In the genomic region with DNA sequence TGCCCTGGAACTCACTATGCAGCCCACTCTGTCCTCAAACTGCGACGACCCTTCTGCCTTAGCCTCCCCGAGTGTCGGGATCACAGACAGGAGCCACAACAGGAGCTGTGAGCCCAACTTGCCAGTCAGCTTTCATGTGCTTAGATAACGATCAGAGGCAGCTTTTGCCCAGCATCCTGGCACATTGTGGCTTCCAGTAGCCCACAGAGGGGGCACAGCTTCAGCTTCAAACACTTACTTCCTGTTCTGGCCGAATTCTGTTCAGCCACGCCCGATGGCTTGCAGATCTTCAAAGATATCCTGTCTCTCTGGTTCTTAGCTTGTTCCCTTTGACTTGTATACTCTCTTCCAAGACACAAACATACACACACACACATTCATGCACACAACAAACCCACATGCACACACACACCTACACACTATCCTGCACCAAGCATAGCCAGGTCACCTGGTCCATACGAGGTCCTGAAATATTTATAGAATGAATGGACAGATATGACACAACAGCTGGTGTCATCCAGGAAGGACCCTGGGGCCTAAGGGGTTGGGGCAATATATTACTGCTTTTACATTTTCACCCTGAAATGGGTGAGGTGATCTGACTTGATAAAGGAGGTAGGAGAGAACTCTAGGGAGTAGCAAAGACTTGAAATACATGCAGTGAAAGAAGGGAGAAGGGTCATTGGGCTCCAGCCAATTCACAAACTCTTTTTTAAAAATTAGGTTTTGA, we compare ENCODE assay signal across 8 mouse cellular contexts. TPM values are rescaled to one million over a fixed set of nuclear protein-coding genes. Genes with fewer than 3 reads are reported as not detected.
DNase-seq lines count a peak whose midpoint lies in the region; ATAC-seq and TF ChIP-seq lines count a peak whose summit lies in the region.

No protein-coding gene starts in this region.

- 0 out of 2 replicates have a peak overlapping the region, but pooled peaks have one; percentile 6 for H3K27ac ChIP-seq in forebrain, embryonic 10.5 days
- H3K27ac ChIP-seq in forebrain, embryonic 11.5 days (ENCODE audit: low read depth, low read length) = no peak overlapping the region
- peak overlapping the region; percentile 46 for H3K27ac ChIP-seq in thymus, adult 2 months (ENCODE audit: control insufficient read depth, insufficient read depth, low read length)
- peak overlapping the region; percentile 62 for H3K27ac ChIP-seq in liver, embryonic 16.5 days (ENCODE audit: low read length)
- no peak overlapping the region for H3K27ac ChIP-seq in midbrain, embryonic 13.5 days

- DNase-seq in forebrain, embryonic 10.5 days (ENCODE audit: extremely low spot score, low spot score) = no peak
- DNase-seq in forebrain, embryonic 11.5 days (ENCODE audit: low spot score) = no peak
- DNase-seq in thymus, adult 2 months = peak; percentile 30
- DNase-seq in thymus, postnatal 10 days (ENCODE audit: low spot score in 2 of 2) = no peak
- peak; percentile 39 to 50 for DNase-seq in thymus, postnatal 36 days
- no peak for DNase-seq in cerebellum, postnatal 36 days

- 0 out of 2 replicates have a peak, but pooled peaks cover 2% of the 10 kb centered on the region for H3K9me3 ChIP-seq in forebrain, embryonic 10.5 days
- no peaks in the 10 kb centered on the region for H3K9me3 ChIP-seq in forebrain, embryonic 11.5 days (ENCODE audit: control insufficient read depth, low read length)
- H3K9me3 ChIP-seq in liver, embryonic 16.5 days (replicated peaks; ENCODE audit: control insufficient read depth, low read length) = no peaks in the 10 kb centered on the region
- H3K9me3 ChIP-seq in midbrain, embryonic 13.5 days = no peaks in the 10 kb centered on the region

- no peak for ATAC-seq in forebrain, embryonic 11.5 days (replicated peaks; ENCODE audit: low FRiP score)
- peak; percentile 17; the same call in 1 of the 2 replicates for ATAC-seq in liver, embryonic 16.5 days (ENCODE audit: low read depth)
- ATAC-seq in midbrain, embryonic 13.5 days = no peak

- H3K27me3 ChIP-seq in forebrain, embryonic 10.5 days (ENCODE audit: poor library complexity, severe bottlenecking) = no peaks in the 10 kb centered on the region
- H3K27me3 ChIP-seq in forebrain, embryonic 11.5 days (ENCODE audit: control insufficient read depth, insufficient read depth, low read length) = no peaks in the 10 kb centered on the region
- no peaks in the 10 kb centered on the region for H3K27me3 ChIP-seq in thymus, adult 2 months (ENCODE audit: control insufficient read depth, insufficient read depth, low read length)
- H3K27me3 ChIP-seq in liver, embryonic 16.5 days (ENCODE audit: control insufficient read depth, insufficient read depth, low read depth, low read length) = no peaks in the 10 kb centered on the region
- H3K27me3 ChIP-seq in midbrain, embryonic 13.5 days = no peaks in the 10 kb centered on the region

- no peak for TF ChIP-seq POLR2A in thymus, adult 2 months (IDR thresholded peaks at IDR 0.05; ENCODE audit: control insufficient read depth, extremely low read depth, insufficient read depth, low read length, poor library complexity)

- H3K4me1 ChIP-seq in forebrain, embryonic 10.5 days = no peaks in the 10 kb centered on the region
- H3K4me1 ChIP-seq in forebrain, embryonic 11.5 days (replicated peaks; ENCODE audit: control insufficient read depth, insufficient read depth, low read length) = no peaks in the 10 kb centered on the region
- peaks cover 12% of the 10 kb centered on the region for H3K4me1 ChIP-seq in thymus, adult 2 months (replicated peaks; ENCODE audit: control insufficient read depth, insufficient read depth, low read length)
- peaks cover 15% of the 10 kb centered on the region for H3K4me1 ChIP-seq in liver, embryonic 16.5 days (ENCODE audit: control insufficient read depth, low read depth, low read length)
- H3K4me1 ChIP-seq in midbrain, embryonic 13.5 days (replicated peaks) = no peaks in the 10 kb centered on the region

- H3K36me3 ChIP-seq in forebrain, embryonic 10.5 days (replicated peaks) = peaks cover 3% of the 10 kb centered on the region; the same call in 1 of the 2 replicates
- no peaks in the 10 kb centered on the region for H3K36me3 ChIP-seq in forebrain, embryonic 11.5 days (ENCODE audit: control insufficient read depth, insufficient read depth, low read length)
- peaks cover 5% of the 10 kb centered on the region for H3K36me3 ChIP-seq in thymus, adult 2 months (ENCODE audit: control insufficient read depth, insufficient read depth, low read length)
- H3K36me3 ChIP-seq in liver, embryonic 16.5 days (ENCODE audit: control insufficient read depth, insufficient read depth) = no peaks in the 10 kb centered on the region
- H3K36me3 ChIP-seq in midbrain, embryonic 13.5 days = peaks cover 5% of the 10 kb centered on the region; the same call in 1 of the 2 replicates

- no peak overlapping the region for H3K4me3 ChIP-seq in forebrain, embryonic 10.5 days
- no peak overlapping the region for H3K4me3 ChIP-seq in forebrain, embryonic 11.5 days (ENCODE audit: low read depth, low read length)
- no peak overlapping the region for H3K4me3 ChIP-seq in thymus, adult 2 months (ENCODE audit: control insufficient read depth, insufficient read depth, low read length)
- no peak overlapping the region for H3K4me3 ChIP-seq in liver, embryonic 16.5 days (ENCODE audit: low read depth, low read length)
- no peak overlapping the region for H3K4me3 ChIP-seq in midbrain, embryonic 13.5 days (replicated peaks)

- 79% methylated on average over 9 of the region's 9 CpGs for WGBS in forebrain, embryonic 10.5 days
- 80% methylated on average over 9 of the region's 9 CpGs for WGBS in forebrain, embryonic 11.5 days
- WGBS in thymus, adult 2 months = 3% methylated on average over 9 of the region's 9 CpGs
- WGBS in liver, embryonic 16.5 days (ENCODE audit: insufficient replicate concordance) = 13% methylated on average over 9 of the region's 9 CpGs
- WGBS in midbrain, embryonic 13.5 days = 87% methylated on average over 9 of the region's 9 CpGs

- no peak overlapping the region for H3K9ac ChIP-seq in forebrain, embryonic 11.5 days (ENCODE audit: low read length)
- peak overlapping the region; percentile 22 for H3K9ac ChIP-seq in liver, embryonic 16.5 days (ENCODE audit: low read depth, low read length)
- H3K9ac ChIP-seq in midbrain, embryonic 13.5 days (replicated peaks) = no peak overlapping the region

- H3K4me2 ChIP-seq in forebrain, embryonic 11.5 days (ENCODE audit: low read depth, low read length, severe bottlenecking) = no peak overlapping the region
- peak overlapping the region; percentile 6 for H3K4me2 ChIP-seq in liver, embryonic 16.5 days (ENCODE audit: low read depth, low read length)
- no peak overlapping the region for H3K4me2 ChIP-seq in midbrain, embryonic 13.5 days (replicated peaks)

- TF ChIP-seq CTCF in thymus, adult 2 months (IDR thresholded peaks at IDR 0.05; ENCODE audit: borderline replicate concordance, control insufficient read depth, extremely low read depth, insufficient read depth, low read length, poor library complexity) = no peak

RNA-seq across cellular contexts. Expression of gene Myl6b, which starts 6.3 kb away (rescaled TPM):
- 1.9 and 2.0 TPM in 2 replicates for polyA plus RNA-seq in forebrain, embryonic 10.5 days (2016; fragmentation: Nextera tagmentation; extraction: Ambion mirVana)
- polyA plus RNA-seq in forebrain, embryonic 11.5 days (2014; fragmentation: Nextera tagmentation; extraction: Ambion mirVana) = 3.0 and 3.4 TPM in 2 replicates
- 2.7 and 3.9 TPM in 2 replicates for polyA plus RNA-seq in thymus, adult 2 months (2012; rRNA removed)
- polyA plus RNA-seq in liver, embryonic 16.5 days (2015; fragmentation: Nextera tagmentation; extraction: Ambion mirVana) = 1.8 and 2.0 TPM in 2 replicates
- 3.4 and 4.3 TPM in 2 replicates for polyA plus RNA-seq in midbrain, embryonic 13.5 days (2015; fragmentation: Nextera tagmentation; extraction: Ambion mirVana)

RNA-seq across cellular contexts. Expression of gene Myl6, which starts 10.9 kb away (rescaled TPM):
- polyA plus RNA-seq in forebrain, embryonic 10.5 days (2016; fragmentation: Nextera tagmentation; extraction: Ambion mirVana) = 712 and 780 TPM in 2 replicates
- 620 and 659 TPM in 2 replicates for polyA plus RNA-seq in forebrain, embryonic 11.5 days (2014; fragmentation: Nextera tagmentation; extraction: Ambion mirVana)
- 445 and 566 TPM in 2 replicates for polyA plus RNA-seq in thymus, adult 2 months (2012; rRNA removed)
- polyA plus RNA-seq in liver, embryonic 16.5 days (2015; fragmentation: Nextera tagmentation; extraction: Ambion mirVana) = 448 and 465 TPM in 2 replicates
- 836 and 885 TPM in 2 replicates for polyA plus RNA-seq in midbrain, embryonic 13.5 days (2015; fragmentation: Nextera tagmentation; extraction: Ambion mirVana)

RNA-seq across cellular contexts. Expression of gene Esyt1, which starts 20.9 kb away (rescaled TPM):
- 8.6 and 10.3 TPM in 2 replicates for polyA plus RNA-seq in forebrain, embryonic 10.5 days (2016; fragmentation: Nextera tagmentation; extraction: Ambion mirVana)
- 15.2 and 18.1 TPM in 2 replicates for polyA plus RNA-seq in forebrain, embryonic 11.5 days (2014; fragmentation: Nextera tagmentation; extraction: Ambion mirVana)
- polyA plus RNA-seq in thymus, adult 2 months (2012; rRNA removed) = 146 and 155 TPM in 2 replicates
- 10.3 and 10.5 TPM in 2 replicates for polyA plus RNA-seq in liver, embryonic 16.5 days (2015; fragmentation: Nextera tagmentation; extraction: Ambion mirVana)
- polyA plus RNA-seq in midbrain, embryonic 13.5 days (2015; fragmentation: Nextera tagmentation; extraction: Ambion mirVana) = 11.6 and 13.7 TPM in 2 replicates

RNA-seq across cellular contexts. Expression of gene Zc3h10, which starts 42.8 kb away (rescaled TPM):
- polyA plus RNA-seq in forebrain, embryonic 10.5 days (2016; fragmentation: Nextera tagmentation; extraction: Ambion mirVana) = 11.8 and 14.0 TPM in 2 replicates
- polyA plus RNA-seq in forebrain, embryonic 11.5 days (2014; fragmentation: Nextera tagmentation; extraction: Ambion mirVana) = 16.3 and 17.5 TPM in 2 replicates
- polyA plus RNA-seq in thymus, adult 2 months (2012; rRNA removed) = 25.6 and 27.1 TPM in 2 replicates
- 4.9 and 5.7 TPM in 2 replicates for polyA plus RNA-seq in liver, embryonic 16.5 days (2015; fragmentation: Nextera tagmentation; extraction: Ambion mirVana)
- 23.3 and 24.2 TPM in 2 replicates for polyA plus RNA-seq in midbrain, embryonic 13.5 days (2015; fragmentation: Nextera tagmentation; extraction: Ambion mirVana)

RNA-seq across cellular contexts. Expression of gene Rpl41, which starts 44.3 kb away (rescaled TPM):
- 3,608 and 3,665 TPM in 2 replicates for polyA plus RNA-seq in forebrain, embryonic 10.5 days (2016; fragmentation: Nextera tagmentation; extraction: Ambion mirVana)
- 3,049 and 3,079 TPM in 2 replicates for polyA plus RNA-seq in forebrain, embryonic 11.5 days (2014; fragmentation: Nextera tagmentation; extraction: Ambion mirVana)
- polyA plus RNA-seq in thymus, adult 2 months (2012; rRNA removed) = 1,821 and 2,108 TPM in 2 replicates
- 2,106 and 2,245 TPM in 2 replicates for polyA plus RNA-seq in liver, embryonic 16.5 days (2015; fragmentation: Nextera tagmentation; extraction: Ambion mirVana)
- 2,545 and 2,595 TPM in 2 replicates for polyA plus RNA-seq in midbrain, embryonic 13.5 days (2015; fragmentation: Nextera tagmentation; extraction: Ambion mirVana)

Comparison
In these comparisons a context has a peak if more than half of its experiments do, and no peak if none do; other contexts are left out.
1. DNase-seq: peak in thymus, adult 2 months (single experiment) and thymus, postnatal 36 days (2 of 2); none in forebrain, embryonic 10.5 days (single experiment), forebrain, embryonic 11.5 days (single experiment), thymus, postnatal 10 days (0 of 2) and cerebellum, postnatal 36 days (0 of 2).
2. H3K27ac ChIP-seq: peak in forebrain, embryonic 10.5 days (single experiment), thymus, adult 2 months (single experiment) and liver, embryonic 16.5 days (single experiment); none in forebrain, embryonic 11.5 days (single experiment) and midbrain, embryonic 13.5 days (single experiment).